Mouse (Mus musculus): Measurements from ENCODE around the gene Fut4. TPM values are rescaled to one million over a fixed set of nuclear protein-coding genes. Genes with fewer than 3 reads are reported as not detected.
"Not testable (repeated sequence)": the region's sequence is repeated elsewhere in the genome, so short reads cannot be mapped to it uniquely, and the experiment has no call there.

Fut4 gene
- total RNA-seq, 1 experiment from 2014 or later: 1.5 TPM

GRCm38 (mm10) chr9:14726005-14726404 is 26.2 kb downstream of the Fut4 start:
- no peak for DNase-seq

- DNase-seq: peak; percentile 53
Observed at GRCm38 (mm10) chr9:14724755-14725420, 27.3 kb downstream of the Fut4 start.

GRCm38 (mm10) chr9:14721610-14722009 is 30.6 kb downstream of the Fut4 start:
- no peak for DNase-seq

GRCm38 (mm10) chr9:14720384-14720783 is 31.8 kb downstream of the Fut4 start:
- DNase-seq: no peak

- DNase-seq: no peak
Observed at GRCm38 (mm10) chr9:14718332-14718691, 33.9 kb downstream of the Fut4 start.

GRCm38 (mm10) chr9:14717689-14718331 is 34.4 kb downstream of the Fut4 start:
- DNase-seq: peak; percentile 36

GRCm38 (mm10) chr9:14715258-14715657 is 36.9 kb downstream of the Fut4 start:
- DNase-seq: no peak

GRCm38 (mm10) chr9:14710910-14711309 is 41.3 kb downstream of the Fut4 start:
- DNase-seq: no peak

GRCm38 (mm10) chr9:14705321-14706162 is 46.7 kb downstream of the Fut4 start:
- DNase-seq: no peak

- DNase-seq: not testable (repeated sequence)
Observed at GRCm38 (mm10) chr9:14700795-14701194, 51.4 kb downstream of the Fut4 start.

GRCm38 (mm10) chr9:14699288-14699640 is 52.9 kb downstream of the Fut4 start:
- DNase-seq: no peak

- peak; percentile 91 for DNase-seq
Observed at GRCm38 (mm10) chr9:14698582-14699287, 53.5 kb downstream of the Fut4 start.

Other genes with a start within 250 kb of the Fut4 start
- gene Amotl1, start 107.3 kb downstream of the Fut4 start, total RNA-seq (2021): 33.3 and 36.4 TPM in 2 replicates
- not detected in 2 replicates for gene Piwil4, start 11.7 kb downstream of the Fut4 start, total RNA-seq (2021)
- gene 1700012B09Rik, start 18.6 kb upstream of the Fut4 start, total RNA-seq (2021): not detected in 2 replicates
- gene Mre11a, start 32.3 kb upstream of the Fut4 start, total RNA-seq (2021): 16.6 and 18.7 TPM in 2 replicates
- 14.3 and 18.1 TPM in 2 replicates for gene Ankrd49, start 32.5 kb upstream of the Fut4 start, total RNA-seq (2021)
- 0.23 TPM in 1 of 2 replicates, not detected in the other for gene Gpr83, start 107.8 kb upstream of the Fut4 start, total RNA-seq (2021)
- gene Izumo1r, start 151.6 kb upstream of the Fut4 start, total RNA-seq (2021): 2.4 TPM in 1 of 2 replicates, not detected in the other